Mouse (Mus musculus): ENCODE results near the gene Lcn11. TPM values are rescaled to one million over a fixed set of nuclear protein-coding genes. Genes with fewer than 3 reads are reported as not detected.
A peak's percentile ranks its signal among the peaks of the same experiment; 100 is the strongest.

Lcn11 gene
- total and polyA plus RNA-seq, 3 experiments = not detected

GRCm38 (mm10) chr2:25789092-25789491 is 12.3 kb downstream of the Lcn11 start:
- Histone ChIP-seq H3K27ac (ENCODE audit: control insufficient read depth, low read depth, low read length) (no peak overlapping the region), H3K9ac (ENCODE audit: control insufficient read depth, low read depth, low read length, poor library complexity, severe bottlenecking) (no peak overlapping the region), H3K79me2 (ENCODE audit: control insufficient read depth, insufficient read depth, low read length, poor library complexity) (no peaks in the 10 kb centered on the region), H3K4me1 (ENCODE audit: control insufficient read depth in 1 of 2, insufficient read depth in 2 of 2, low read length in 2 of 2) (peaks cover 0 to 4% of the 10 kb centered on the region in 2 experiments; a peak in 1 of 4 replicates), H3K9me3 (replicated peaks; ENCODE audit: insufficient read depth, low read length) (no peaks in the 10 kb centered on the region), H3K4me3 (ENCODE audit: control insufficient read depth in 1 of 2, insufficient read depth in 1 of 2, low read depth in 2 of 2, low read length in 2 of 2) (no peak overlapping the region), H3K27me3 (ENCODE audit: control insufficient read depth in 1 of 2, insufficient read depth in 2 of 2, low read length in 2 of 2) (peaks cover 0 to 3% of the 10 kb centered on the region in 2 experiments; a peak in 1 of 4 replicates), H3K36me3 (ENCODE audit: control insufficient read depth in 1 of 2, insufficient read depth in 2 of 2, low read length in 2 of 2) (no peaks in the 10 kb centered on the region)
- DNase-seq (ENCODE audit: low read depth, low spot score) = peak; percentile 4
- no peak for TF ChIP-seq POLR2A (IDR thresholded peaks at IDR 0.05; ENCODE audit: control insufficient read depth in 1 of 2, insufficient read depth in 1 of 2, low read depth in 1 of 2, low read length in 2 of 2, poor library complexity in 1 of 2)
- no peak for TF ChIP-seq GATA1 (IDR thresholded peaks at IDR 0.05; ENCODE audit: low read depth, low read length)

- Histone ChIP-seq H3K27me3 (ENCODE audit: control insufficient read depth in 1 of 2, insufficient read depth in 2 of 2, low read length in 2 of 2) (peaks cover 1 to 8% of the 10 kb centered on the region in 2 experiments), H3K4me1 (ENCODE audit: control insufficient read depth in 1 of 2, insufficient read depth in 2 of 2, low read length in 2 of 2) (no peaks in the 10 kb centered on the region), H3K9me3 (replicated peaks; ENCODE audit: insufficient read depth, low read length) (no peaks in the 10 kb centered on the region), H3K79me2 (ENCODE audit: control insufficient read depth, insufficient read depth, low read length, poor library complexity) (no peaks in the 10 kb centered on the region), H3K9ac (ENCODE audit: control insufficient read depth, low read depth, low read length, poor library complexity, severe bottlenecking) (no peak overlapping the region), H3K36me3 (ENCODE audit: control insufficient read depth in 1 of 2, insufficient read depth in 2 of 2, low read length in 2 of 2) (no peaks in the 10 kb centered on the region), H3K4me3 (ENCODE audit: control insufficient read depth in 1 of 2, insufficient read depth in 1 of 2, low read depth in 2 of 2, low read length in 2 of 2) (no peak overlapping the region), H3K27ac (ENCODE audit: control insufficient read depth, low read depth, low read length) (no peak overlapping the region)
- TF ChIP-seq TCF12 (IDR thresholded peaks at IDR 0.05; ENCODE audit: low read depth, low read length) (no peak), HCFC1 (IDR thresholded peaks at IDR 0.05; ENCODE audit: low read depth, low read length) (no peak), ELF1 (IDR thresholded peaks at IDR 0.05; ENCODE audit: low read depth, low read length) (no peak), BHLHE40 (IDR thresholded peaks at IDR 0.05; ENCODE audit: borderline replicate concordance, low read depth, low read length) (no peak), RAD21 (IDR thresholded peaks at IDR 0.05; ENCODE audit: low read depth, low read length) (no peak), MAZ (IDR thresholded peaks at IDR 0.05; ENCODE audit: low read depth, low read length) (no peak), KAT2A (conservative IDR thresholded peaks at IDR 0.05; ENCODE audit: low read depth, low read length) (no peak), SMC3 (IDR thresholded peaks at IDR 0.05; ENCODE audit: low read depth, low read length) (no peak), USF1 (IDR thresholded peaks at IDR 0.05; ENCODE audit: low read depth, low read length) (no peak), TAL1 (IDR thresholded peaks at IDR 0.05; ENCODE audit: low read length) (no peak), POLR2A (IDR thresholded peaks at IDR 0.05; ENCODE audit: control insufficient read depth in 1 of 2, insufficient read depth in 1 of 2, low read depth in 1 of 2, low read length in 2 of 2, poor library complexity in 1 of 2) (no peak), MYB (IDR thresholded peaks at IDR 0.05; ENCODE audit: low read depth, low read length) (no peak), MEF2A (IDR thresholded peaks at IDR 0.05; ENCODE audit: extremely low read depth, insufficient replicate concordance, low read depth, low read length, poor library complexity, severe bottlenecking) (no peak), CHD2 (IDR thresholded peaks at IDR 0.05; ENCODE audit: low read length) (no peak), E2F4 (IDR thresholded peaks at IDR 0.05; ENCODE audit: borderline replicate concordance, low read depth, low read length) (no peak), CTCF (IDR thresholded peaks at IDR 0.05 in 2 of 3, conservative IDR thresholded peaks at IDR 0.05 in 1 of 3; ENCODE audit: control insufficient read depth in 1 of 3, insufficient read depth in 1 of 3, low read depth in 2 of 3, low read length in 3 of 3, poor library complexity in 1 of 3, severe bottlenecking in 1 of 3) (no peak), MAX (IDR thresholded peaks at IDR 0.05; ENCODE audit: low read length) (no peak), SIN3A (IDR thresholded peaks at IDR 0.05; ENCODE audit: low read length) (no peak), UBTF (IDR thresholded peaks at IDR 0.05; ENCODE audit: borderline replicate concordance, insufficient read depth, low read depth, low read length) (no peak), ETS1 (IDR thresholded peaks at IDR 0.05; ENCODE audit: low read depth, low read length) (no peak)
- no peak for DNase-seq (ENCODE audit: low read depth, low spot score)
Observed at GRCm38 (mm10) chr2:25797635-25798034, 20.8 kb downstream of the Lcn11 start.

Measured in MEL (cell line).